Mouse (Mus musculus): ENCODE measurements around the gene Rpap3. TPM values are rescaled to one million over a fixed set of nuclear protein-coding genes. Genes with fewer than 3 reads are reported as not detected.
"Not testable (repeated sequence)": the region's sequence is repeated elsewhere in the genome, so short reads cannot be mapped to it uniquely, and the experiment has no call there.

The Rpap3 gene
- total RNA-seq, 1 experiment from 2014 or later = 14.1 TPM

DNA sequence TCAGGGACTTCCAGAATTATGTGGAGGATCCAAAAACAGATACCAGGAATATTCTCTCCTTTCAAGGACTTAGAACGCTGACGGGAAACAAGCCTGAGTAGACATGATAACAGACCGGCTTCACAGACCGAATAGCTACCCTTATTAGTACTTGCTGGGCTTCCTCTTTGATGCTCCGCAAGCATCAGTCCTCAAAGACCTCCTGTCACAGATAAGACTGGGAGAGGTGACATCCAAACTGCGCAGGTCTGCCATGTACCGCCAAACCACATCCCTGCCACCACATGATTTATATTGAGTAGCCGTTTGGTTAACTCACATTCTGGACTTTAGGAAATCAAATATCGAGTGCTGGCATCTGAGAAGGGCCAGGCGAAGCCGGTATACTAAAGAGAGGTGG, 11.2 kb upstream of the Rpap3 start:
- no peak for ATAC-seq (replicated peaks; ENCODE audit: insufficient number of reproducible peaks, low FRiP score, low TSS enrichment, poor library complexity, severe bottlenecking)

DNA sequence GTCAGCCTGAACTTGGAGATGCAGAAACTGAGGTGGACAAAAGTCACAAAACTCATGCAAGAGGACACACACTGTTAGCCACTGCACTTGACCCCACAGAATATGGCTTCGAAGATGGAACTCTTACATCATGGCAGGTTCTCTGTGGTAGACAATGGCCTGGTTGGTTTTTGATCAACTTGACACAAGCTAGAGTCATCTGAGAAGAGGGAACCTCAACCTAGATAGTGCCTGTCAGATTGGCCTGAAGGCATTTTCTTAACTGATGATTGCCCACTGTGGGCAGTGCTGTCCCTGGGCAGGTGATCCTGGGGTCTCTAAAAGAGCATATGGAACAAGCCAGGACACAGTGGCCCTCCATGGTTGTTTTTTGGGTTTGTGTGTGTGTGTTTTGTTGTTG, 10.1 kb upstream of the Rpap3 start:
- ATAC-seq (replicated peaks; ENCODE audit: insufficient number of reproducible peaks, low FRiP score, low TSS enrichment, poor library complexity, severe bottlenecking) = no peak

DNA sequence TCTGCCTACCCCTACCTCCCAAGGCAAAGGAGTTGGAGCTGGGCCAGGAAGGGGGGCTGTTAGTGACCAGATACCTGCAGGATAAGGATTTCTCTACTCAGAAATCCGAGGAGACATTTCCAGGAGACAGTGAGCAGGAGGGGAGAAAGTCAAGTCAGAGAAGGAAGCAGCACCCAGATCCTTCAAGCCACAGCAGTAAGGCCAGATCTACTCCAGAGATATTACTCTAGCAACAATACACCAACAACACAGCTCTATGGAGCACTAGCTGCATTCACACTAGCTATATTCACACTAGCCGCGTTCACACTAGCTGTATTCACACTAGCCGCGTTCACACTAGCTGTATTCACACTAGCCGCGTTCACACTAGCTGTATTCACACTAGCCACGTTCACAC, 9.5 kb upstream of the Rpap3 start:
- ATAC-seq (replicated peaks; ENCODE audit: insufficient number of reproducible peaks, low FRiP score, low TSS enrichment, poor library complexity, severe bottlenecking) = no peak

DNA sequence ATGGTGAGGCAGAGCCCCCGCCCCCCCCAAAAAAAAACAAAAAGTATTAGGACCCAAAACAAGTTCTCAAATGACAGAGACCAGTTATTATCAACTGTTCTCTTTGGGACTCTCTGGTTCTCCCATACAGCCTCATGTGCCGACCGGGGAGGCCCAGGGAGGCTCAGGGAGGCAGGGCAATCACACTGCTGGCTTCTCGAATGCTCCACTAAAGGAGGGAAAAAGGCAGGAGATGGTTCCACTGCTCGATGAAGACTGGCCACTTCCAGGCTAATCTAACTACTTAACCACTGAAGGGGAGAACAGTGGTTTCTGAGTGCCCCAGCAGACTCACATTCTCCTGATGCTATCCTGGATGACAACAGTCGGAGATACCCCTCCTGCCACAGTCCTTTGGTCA, 6.9 kb upstream of the Rpap3 start:
- no peak for ATAC-seq (replicated peaks; ENCODE audit: insufficient number of reproducible peaks, low FRiP score, low TSS enrichment, poor library complexity, severe bottlenecking)

DNA sequence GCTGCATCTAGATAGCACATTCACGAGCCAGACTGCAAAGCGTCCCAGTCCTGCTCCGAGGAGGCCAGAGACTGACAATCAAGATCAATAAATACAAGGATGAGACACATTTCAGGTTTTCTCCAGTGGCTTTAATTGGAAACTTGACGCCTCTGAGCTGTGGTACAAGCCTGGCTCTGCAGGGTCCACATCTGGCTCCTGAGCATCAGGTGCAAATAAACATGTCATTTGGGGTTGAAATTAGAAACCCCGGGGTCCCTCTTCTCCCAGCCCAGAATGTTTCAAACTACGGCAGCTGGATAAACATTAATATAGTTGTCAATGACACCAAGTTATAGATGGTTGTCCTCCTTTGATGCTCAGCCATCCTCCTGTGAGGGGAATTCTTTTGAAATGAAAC, 5.3 kb upstream of the Rpap3 start:
- no peak for ATAC-seq (replicated peaks; ENCODE audit: insufficient number of reproducible peaks, low FRiP score, low TSS enrichment, poor library complexity, severe bottlenecking)

DNA sequence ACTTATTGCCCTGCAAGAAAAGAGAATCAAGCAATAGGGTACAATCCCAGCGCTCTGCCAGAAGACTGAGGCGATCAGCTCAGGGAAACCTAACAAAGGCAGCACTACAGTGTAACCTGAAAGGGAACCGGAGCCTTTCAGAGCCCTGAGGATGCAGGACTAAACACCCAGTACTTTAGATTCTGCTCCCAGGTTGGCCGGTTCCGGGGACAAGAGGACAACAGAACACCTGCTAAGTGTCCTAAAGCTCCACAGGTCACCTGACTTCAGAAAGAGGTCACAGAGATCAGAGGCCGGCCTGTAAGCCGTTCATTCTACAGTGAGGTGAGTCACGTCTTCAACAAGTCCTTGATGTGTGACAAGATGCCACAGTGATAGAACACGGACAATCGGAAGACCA, 9.0 kb downstream of the Rpap3 start:
- no peak for ATAC-seq (replicated peaks; ENCODE audit: insufficient number of reproducible peaks, low FRiP score, low TSS enrichment, poor library complexity, severe bottlenecking)

DNA sequence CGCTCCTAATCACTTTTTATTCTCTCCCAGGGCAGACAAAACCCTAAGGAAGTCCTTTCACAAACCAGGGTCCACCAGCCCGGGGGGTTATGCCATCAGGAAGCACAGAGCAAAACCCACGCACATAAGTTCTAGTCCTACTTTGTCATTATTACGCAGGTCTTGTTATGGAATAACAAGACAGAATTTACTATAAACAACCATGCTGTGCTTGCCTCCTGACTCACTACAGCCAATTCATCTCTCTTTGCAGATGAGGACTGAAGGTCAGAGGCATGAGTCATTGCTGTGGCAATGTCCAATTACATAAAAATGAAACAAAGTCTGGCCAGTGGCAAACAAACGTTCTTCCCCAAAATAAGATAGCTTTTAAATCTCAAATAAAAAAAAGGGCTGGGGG, 12.2 kb downstream of the Rpap3 start:
- no peak for ATAC-seq (replicated peaks; ENCODE audit: insufficient number of reproducible peaks, low FRiP score, low TSS enrichment, poor library complexity, severe bottlenecking)

DNA sequence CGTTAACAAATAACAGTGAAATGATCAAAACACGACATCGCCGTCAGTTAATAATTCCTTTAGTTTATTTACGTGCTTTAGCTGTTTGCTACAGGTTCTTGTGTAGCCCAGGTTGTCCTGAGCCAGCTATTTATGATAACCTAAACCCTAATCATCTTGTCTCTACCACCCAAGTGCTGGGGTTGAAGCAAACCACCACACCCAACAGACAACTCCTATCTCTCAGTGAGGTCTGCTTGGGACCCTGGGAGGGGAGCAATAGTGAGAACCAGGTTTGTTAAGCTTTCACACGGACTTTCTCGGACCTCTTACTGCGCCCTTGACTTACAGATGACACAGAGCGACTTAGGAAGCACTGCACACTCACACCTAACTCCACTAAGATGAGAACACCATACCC, 21.5 kb downstream of the Rpap3 start:
- ATAC-seq (replicated peaks; ENCODE audit: insufficient number of reproducible peaks, low FRiP score, low TSS enrichment, poor library complexity, severe bottlenecking) = no peak

DNA sequence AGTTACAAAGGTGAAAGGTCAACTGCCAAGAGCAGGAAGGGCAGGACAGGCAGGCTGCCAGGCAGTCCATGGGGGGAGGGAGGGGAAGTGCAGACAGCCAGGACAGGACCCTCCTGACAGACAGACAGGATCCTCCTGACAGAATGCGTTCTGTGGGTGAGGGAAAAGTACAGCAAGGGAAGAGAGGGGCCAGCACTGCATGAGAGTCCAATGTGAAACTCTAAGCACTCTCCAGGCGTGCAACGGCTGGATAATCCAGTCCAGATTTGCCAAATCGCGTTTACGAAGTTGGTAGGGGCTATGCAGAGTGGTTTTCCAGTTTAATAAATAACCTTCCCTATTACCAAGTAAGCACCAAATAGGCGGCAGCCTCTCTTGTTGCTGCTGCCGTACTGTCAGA, 23.6 kb downstream of the Rpap3 start:
- ATAC-seq (replicated peaks; ENCODE audit: insufficient number of reproducible peaks, low FRiP score, low TSS enrichment, poor library complexity, severe bottlenecking) = no peak

DNA sequence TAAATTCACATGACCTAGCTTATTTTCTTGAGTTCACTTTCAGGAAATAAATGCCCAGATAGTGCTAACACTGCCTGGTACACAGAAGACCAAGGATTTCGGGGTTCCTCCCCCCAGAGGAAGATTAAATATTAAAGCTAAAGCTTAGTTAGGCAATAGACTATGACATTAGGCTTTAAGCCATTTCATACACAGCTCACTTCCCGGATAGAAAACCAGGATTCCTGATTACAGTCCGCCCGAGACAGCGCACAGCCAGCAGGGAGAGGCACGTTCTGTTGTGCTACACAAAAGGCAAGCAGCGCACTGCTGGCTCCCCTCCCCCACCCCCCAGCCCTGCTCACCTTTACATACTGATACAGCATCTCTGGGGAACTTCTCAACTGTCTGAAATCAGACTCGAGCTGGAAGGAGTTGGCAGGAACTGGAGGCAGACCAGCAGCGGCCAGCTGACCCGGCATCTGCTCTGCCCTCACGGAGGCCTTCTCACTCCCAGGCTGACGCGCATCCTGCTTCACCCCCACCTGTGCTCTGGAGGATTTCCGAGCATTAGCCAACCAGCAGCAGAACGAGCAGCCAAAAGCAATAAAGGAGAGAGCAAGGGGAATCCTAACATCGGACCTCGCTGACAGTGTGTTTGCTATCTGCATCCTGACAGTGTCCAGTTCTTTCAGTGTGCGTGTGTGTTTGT, 25.5 kb downstream of the Rpap3 start:
- no peak for ATAC-seq (replicated peaks; ENCODE audit: insufficient number of reproducible peaks, low FRiP score, low TSS enrichment, poor library complexity, severe bottlenecking)

DNA sequence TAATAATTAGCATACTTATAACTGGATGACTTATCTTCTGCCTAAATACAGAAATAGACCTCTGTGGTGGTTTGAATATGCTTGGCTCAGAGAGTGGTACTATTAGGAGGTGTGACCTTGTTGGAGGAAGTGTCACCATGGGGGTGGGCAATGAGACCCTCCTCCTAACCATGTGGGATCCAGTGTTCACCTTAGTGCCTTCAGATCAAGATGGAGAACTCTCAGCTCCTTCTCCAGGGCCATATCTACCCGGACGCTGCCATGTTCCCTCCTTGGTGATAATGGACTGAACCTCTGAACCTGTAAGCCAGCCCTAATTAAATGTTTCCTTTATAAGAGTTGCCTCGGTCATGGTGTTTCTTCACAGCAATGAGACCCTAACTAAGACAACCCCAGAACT, 28.3 kb downstream of the Rpap3 start:
- no peak for ATAC-seq (replicated peaks; ENCODE audit: insufficient number of reproducible peaks, low FRiP score, low TSS enrichment, poor library complexity, severe bottlenecking)

DNA sequence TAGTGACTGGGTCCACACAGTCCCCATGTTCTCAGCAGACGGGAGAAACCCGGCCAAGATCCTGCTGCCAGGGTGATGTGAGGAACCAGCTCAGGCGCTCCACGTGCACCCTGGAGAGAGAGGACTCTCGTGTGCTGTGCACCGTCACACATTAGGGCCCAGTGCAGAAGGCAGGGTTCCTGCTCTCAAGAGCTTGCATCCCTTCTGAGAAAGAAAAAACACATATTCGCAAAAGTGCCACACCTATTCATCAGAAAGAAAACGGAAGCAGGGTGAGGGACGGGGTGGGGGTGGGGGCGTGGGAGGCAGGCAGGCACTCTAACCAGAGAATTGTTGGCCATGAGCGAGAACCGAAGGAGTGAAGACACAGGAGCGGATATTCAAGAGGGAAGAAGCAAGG, 29.7 kb downstream of the Rpap3 start:
- no peak for ATAC-seq (replicated peaks; ENCODE audit: insufficient number of reproducible peaks, low FRiP score, low TSS enrichment, poor library complexity, severe bottlenecking)

DNA sequence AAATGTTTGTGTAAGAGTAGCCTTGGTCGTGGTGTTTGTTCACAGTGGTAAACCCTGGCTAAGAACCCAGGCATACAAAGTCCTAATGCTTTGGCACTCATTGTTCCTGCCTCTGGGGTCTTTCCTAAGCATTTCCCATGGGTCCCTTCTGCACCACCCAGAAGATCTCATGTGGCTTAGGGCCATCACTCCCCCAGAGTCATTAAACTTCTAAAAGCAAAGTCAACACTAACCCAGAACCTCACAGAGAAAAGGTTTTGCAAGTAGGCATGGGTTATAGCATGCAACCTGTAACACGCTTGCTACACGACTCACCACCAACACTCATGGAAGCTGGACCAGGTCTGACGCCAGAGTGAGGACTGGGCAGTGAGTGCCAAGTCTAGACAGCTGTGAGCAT, 31.2 kb downstream of the Rpap3 start:
- ATAC-seq (replicated peaks; ENCODE audit: insufficient number of reproducible peaks, low FRiP score, low TSS enrichment, poor library complexity, severe bottlenecking) = no peak

DNA sequence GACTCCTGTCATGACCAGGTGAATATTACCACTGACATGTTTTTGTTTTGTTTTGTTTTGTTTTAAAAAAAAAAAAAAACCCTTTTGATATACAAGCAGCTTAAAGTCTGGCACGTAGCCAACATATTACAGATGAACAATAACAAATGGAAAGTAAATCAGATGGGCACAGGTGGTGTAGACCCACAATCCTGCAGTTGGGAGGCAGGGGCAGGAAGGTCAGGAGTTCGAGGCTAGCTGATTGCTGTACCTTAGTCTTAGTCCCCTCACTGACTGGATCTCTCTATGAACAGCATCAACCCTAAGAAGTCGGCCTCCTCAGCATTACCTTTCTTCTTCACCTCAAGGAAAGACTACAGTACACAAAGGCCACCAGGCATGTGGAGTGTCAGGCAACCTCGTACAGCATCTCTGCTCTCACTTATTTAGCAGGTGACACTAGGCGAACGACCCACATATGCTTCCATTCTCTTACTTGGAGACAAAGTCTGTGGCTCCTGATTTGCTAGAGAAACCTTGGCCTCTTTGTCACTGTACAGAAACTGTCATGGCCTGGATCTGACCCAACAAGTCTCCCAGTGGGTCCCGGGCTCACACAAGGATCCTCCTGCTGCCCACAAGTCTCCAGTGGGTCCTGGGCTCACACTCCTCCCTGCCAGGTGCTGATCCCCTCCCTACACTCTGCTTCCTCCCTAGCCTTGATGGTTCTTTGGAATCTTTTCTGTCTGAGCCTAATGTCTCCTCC, 32.2 kb downstream of the Rpap3 start:
- ATAC-seq (replicated peaks; ENCODE audit: insufficient number of reproducible peaks, low FRiP score, low TSS enrichment, poor library complexity, severe bottlenecking) = no peak

DNA sequence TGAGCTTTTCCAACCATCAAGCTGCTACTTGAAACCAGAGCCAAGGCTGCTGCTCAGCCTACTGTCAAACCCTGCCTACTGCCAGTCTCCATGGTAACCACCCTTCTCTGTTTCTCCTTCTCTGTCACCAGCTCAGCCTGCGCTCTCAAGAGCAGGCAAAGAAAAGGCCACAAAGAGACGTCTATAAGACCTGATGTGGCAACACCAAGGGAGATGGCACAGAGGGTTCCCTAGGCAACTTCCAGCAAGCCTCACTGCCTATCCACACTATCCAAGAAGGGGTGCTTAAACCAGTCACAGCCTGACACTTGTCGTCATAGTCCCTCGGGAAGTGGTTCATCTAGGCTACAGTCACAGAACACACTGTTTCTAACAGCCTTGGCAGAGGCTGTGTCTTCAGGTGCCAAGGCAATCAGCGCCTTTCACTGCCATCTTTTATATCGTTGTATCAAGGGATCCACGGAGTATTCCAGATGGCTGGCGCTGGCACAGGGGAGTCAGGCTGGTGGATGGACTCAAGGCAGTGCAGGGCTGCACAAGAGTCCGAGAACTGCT, 33.3 kb downstream of the Rpap3 start:
- no peak for ATAC-seq (replicated peaks; ENCODE audit: insufficient number of reproducible peaks, low FRiP score, low TSS enrichment, poor library complexity, severe bottlenecking)

DNA sequence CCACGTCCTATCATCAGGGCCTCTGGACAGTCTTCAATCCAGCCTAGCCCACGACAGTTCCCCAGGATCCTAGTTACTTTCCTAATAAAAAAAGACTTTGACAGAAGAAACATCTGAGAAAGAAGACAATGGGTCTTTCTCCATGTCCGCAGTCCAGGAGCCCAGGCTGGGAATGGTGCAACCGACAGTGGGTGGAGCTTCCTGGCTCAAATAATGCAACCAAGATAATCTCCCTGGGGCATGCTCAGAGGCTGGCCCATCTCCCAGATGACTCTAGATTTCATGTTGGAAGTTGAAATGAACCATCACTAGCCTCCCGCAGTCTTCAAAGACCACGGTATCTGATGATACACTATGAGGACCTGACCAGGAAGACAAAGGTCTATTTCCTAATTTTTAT, 35.1 kb downstream of the Rpap3 start:
- ATAC-seq (replicated peaks; ENCODE audit: insufficient number of reproducible peaks, low FRiP score, low TSS enrichment, poor library complexity, severe bottlenecking) = no peak

DNA sequence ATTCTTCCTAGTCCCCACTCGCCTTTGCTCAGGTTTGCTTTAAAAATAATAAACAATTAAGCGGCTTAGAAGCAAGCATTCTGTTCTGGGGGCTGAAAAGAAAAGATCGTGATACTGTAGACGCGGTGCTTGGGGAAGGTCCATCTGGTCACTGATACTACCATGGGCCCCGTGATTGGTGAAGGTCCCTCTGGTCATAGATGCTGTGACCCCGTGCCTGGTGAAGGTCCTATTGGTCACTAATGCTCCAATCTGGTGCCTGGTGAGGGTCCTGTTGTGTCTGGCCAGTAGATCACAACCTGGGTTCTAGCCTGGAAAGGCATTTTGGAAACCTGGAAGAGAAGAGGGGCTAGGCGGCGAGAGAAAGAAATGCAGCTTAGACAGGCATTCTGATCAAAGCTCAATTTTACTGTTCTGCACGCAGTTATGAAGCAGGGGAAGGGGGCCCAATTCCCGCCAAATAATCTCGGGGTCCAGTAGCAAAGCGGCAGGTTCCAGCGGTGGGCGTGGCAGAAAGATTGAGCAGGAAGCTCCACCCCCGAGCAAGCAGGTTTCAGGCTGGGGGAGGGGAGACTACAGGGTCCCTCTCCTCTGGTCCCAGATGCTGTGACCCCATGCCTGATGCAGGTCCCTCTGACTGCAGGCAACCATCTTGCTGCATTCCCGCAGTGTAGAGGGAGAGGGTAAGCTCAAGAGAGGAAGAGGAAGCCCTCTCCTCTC, 37.3 kb downstream of the Rpap3 start:
- ATAC-seq (replicated peaks; ENCODE audit: insufficient number of reproducible peaks, low FRiP score, low TSS enrichment, poor library complexity, severe bottlenecking) = not testable (repeated sequence)

DNA sequence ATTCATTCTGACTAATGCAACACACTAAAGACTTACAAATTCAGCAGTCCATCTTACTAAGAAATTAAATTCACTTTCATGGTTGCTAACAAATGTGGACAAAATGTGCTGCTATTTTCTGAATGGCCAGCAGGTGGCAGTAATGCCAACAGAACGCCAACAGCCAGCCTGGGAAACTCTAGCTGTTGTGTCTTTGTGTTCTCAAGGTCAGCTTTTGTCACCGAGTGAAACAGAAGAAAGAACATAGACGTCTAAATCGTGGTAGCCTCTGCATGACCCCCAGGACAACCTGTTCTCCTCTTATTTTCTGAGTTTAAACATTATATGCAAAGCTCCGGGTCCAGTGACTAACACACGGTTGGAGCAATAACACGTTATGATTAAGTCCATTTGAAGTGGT, 38.2 kb downstream of the Rpap3 start:
- 0 out of 2 replicates have a peak, but pooled peaks have one; percentile 24 for ATAC-seq (replicated peaks; ENCODE audit: insufficient number of reproducible peaks, low FRiP score, low TSS enrichment, poor library complexity, severe bottlenecking)

DNA sequence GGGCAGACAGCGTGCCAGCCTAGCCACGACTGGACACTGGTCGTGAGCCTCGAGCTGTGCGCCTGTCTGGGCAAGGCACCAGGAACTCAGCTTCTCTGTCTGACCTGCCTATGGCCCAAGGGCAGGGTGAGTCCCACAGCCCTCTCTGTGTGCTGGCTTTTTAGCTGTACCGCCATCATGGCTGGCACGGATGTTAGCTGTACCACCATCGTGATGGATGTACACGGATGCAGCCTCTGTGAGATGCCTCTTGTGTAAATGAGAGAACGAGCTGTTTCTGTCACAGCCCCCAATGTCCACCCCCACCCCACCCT, 39.2 kb downstream of the Rpap3 start:
- no peak for ATAC-seq (replicated peaks; ENCODE audit: insufficient number of reproducible peaks, low FRiP score, low TSS enrichment, poor library complexity, severe bottlenecking)
